Mouse (Mus musculus): ENCODE measurements around the gene Stam. TPM values are rescaled to one million over a fixed set of nuclear protein-coding genes. Genes with fewer than 3 reads are reported as not detected.
"Not testable (repeated sequence)": the region's sequence is repeated elsewhere in the genome, so short reads cannot be mapped to it uniquely, and the experiment has no call there.

Gene Stam
- polyA plus RNA-seq, 1 experiment from 2014 or later: 38.6 TPM

DNA sequence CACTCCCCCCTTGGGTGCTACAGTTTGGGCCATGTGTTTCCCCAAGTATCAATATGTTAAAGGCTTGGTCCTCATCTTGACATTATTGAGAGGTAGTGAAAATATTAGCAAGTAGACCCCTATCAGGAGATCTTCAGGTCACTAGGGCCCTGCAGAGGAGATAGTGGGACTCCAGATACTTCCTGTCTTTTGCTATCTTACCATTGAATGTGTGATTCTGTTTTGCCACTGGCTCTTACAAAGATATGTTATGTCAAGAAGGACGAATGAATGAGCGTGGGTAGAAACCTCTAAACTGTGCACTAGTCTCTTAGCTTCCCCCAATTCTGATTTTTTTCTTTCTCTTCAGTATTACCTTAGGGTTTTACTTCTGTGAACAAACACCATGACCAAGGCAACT, 4.9 kb upstream of the Stam start:
- Histone ChIP-seq H3K36me3 (ENCODE audit: insufficient read depth, low read length) (no peaks in the 10 kb centered on the region), H3K4me1 (replicated peaks; ENCODE audit: insufficient read depth, low read length) (no peaks in the 10 kb centered on the region), H3K27ac (no peak overlapping the region), H3K4me3 (replicated peaks; ENCODE audit: low read depth, low read length) (no peak overlapping the region), H3K9me3 (replicated peaks; ENCODE audit: low read length) (no peaks in the 10 kb centered on the region), H3K4me2 (ENCODE audit: low read length) (no peak overlapping the region), H3K27me3 (ENCODE audit: insufficient read depth, low read length) (no peaks in the 10 kb centered on the region), H3K9ac (ENCODE audit: low read depth, low read length) (no peak overlapping the region)
- TF ChIP-seq CTCF (IDR thresholded peaks at IDR 0.05; ENCODE audit: low read depth): no peak
- 84% methylated on average over 2 of the region's 2 CpGs for WGBS
- no peak for DNase-seq (ENCODE audit: low spot score)
- no peak for ATAC-seq (replicated peaks; ENCODE audit: low FRiP score, low read depth)

- Histone ChIP-seq H3K9ac (ENCODE audit: low read depth, low read length) (no peak overlapping the region), H3K27ac (no peak overlapping the region), H3K4me1 (replicated peaks; ENCODE audit: insufficient read depth, low read length) (peaks cover 5% of the 10 kb centered on the region; the same call in 1 of the 2 replicates), H3K4me2 (ENCODE audit: low read length) (no peak overlapping the region), H3K4me3 (replicated peaks; ENCODE audit: low read depth, low read length) (no peak overlapping the region), H3K27me3 (ENCODE audit: insufficient read depth, low read length) (no peaks in the 10 kb centered on the region), H3K9me3 (replicated peaks; ENCODE audit: low read length) (no peaks in the 10 kb centered on the region), H3K36me3 (ENCODE audit: insufficient read depth, low read length) (no peaks in the 10 kb centered on the region)
- ATAC-seq (replicated peaks; ENCODE audit: low FRiP score, low read depth) (no peak), DNase-seq (ENCODE audit: low spot score) (no peak)
- 80% methylated on average over 8 of the region's 8 CpGs for WGBS
- no peak for TF ChIP-seq CTCF (IDR thresholded peaks at IDR 0.05; ENCODE audit: low read depth)
These were observed 3.4 kb upstream of the Stam start for GRCm38 (mm10) chr2:14070466-14070865.

DNA sequence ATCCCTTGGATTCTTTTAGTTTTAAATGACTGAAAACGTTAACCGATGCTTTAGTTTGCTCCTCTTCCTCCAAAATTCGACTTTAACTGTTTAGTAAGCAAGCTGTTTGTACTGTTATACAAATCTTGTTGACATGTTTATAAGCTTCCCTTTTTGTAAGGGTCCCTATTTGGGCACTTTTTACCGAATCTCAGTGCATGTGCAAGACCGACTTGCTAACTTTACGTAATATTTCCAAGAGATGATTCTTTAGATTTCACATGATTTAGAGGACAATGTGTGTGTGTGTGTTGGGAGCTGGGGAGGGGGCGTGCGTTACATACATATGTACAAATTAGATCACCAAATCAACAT, 913 bp upstream of the Stam start:
- Histone ChIP-seq H3K4me2 (ENCODE audit: low read length) (peak overlapping the region; percentile 75), H3K27ac (peak overlapping the region; percentile 95), H3K9ac (ENCODE audit: low read depth, low read length) (peak overlapping the region; percentile 88), H3K27me3 (ENCODE audit: insufficient read depth, low read length) (no peaks in the 10 kb centered on the region), H3K36me3 (ENCODE audit: insufficient read depth, low read length) (no peaks in the 10 kb centered on the region), H3K4me1 (replicated peaks; ENCODE audit: insufficient read depth, low read length) (peaks cover 10% of the 10 kb centered on the region; the same call in 1 of the 2 replicates), H3K9me3 (replicated peaks; ENCODE audit: low read length) (no peaks in the 10 kb centered on the region), H3K4me3 (replicated peaks; ENCODE audit: low read depth, low read length) (peak overlapping the region; percentile 78)
- DNase-seq (ENCODE audit: low spot score) (peak; percentile 52), ATAC-seq (replicated peaks; ENCODE audit: low FRiP score, low read depth) (no peak)
- TF ChIP-seq CTCF (IDR thresholded peaks at IDR 0.05; ENCODE audit: low read depth): no peak
- WGBS: 7% methylated on average over 8 of the region's 8 CpGs

DNA sequence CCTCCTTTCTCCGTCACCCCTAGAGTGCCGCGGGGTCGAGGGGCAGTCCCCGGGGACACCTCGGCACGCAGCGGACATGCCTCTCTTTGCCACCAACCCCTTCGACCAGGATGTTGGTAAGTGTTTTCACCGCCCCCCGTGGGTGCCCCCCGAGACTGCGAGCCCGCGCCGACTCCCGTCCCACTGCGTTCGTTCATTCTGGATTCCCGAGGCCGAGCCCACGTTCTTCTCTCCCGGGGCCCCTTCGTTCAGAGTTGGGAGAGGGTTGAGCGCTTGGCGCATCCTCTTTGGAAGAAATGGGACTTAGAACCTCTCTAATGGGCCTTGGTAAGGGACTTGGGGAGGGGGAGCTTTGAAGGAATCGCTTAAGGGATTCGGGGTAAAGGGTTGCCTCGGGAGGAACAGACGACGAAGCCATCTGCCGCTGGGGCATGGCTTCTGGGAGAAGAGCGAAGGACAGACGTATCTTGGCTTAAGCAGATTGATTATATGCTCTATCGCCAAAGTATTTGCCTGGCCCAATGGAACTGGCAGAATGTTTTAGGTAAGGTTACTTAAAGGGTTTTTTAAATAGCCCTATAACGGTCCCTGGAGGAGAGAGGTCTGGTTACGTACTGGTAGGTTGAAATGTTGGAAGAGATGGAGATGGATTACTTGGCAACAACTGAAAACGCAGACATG, 463 bp downstream of the Stam start:
- WGBS: under 1% methylated on average over 38 of the region's 38 CpGs
- Histone ChIP-seq H3K4me3 (replicated peaks; ENCODE audit: low read depth, low read length) (peak overlapping the region; percentile 78), H3K9ac (ENCODE audit: low read depth, low read length) (peak overlapping the region; percentile 88), H3K27ac (peak overlapping the region; percentile 95), H3K27me3 (ENCODE audit: insufficient read depth, low read length) (no peaks in the 10 kb centered on the region), H3K4me1 (replicated peaks; ENCODE audit: insufficient read depth, low read length) (peaks cover 10% of the 10 kb centered on the region; the same call in 1 of the 2 replicates), H3K36me3 (ENCODE audit: insufficient read depth, low read length) (no peaks in the 10 kb centered on the region), H3K4me2 (ENCODE audit: low read length) (peak overlapping the region; percentile 75), H3K9me3 (replicated peaks; ENCODE audit: low read length) (no peaks in the 10 kb centered on the region)
- peak; percentile 43 for DNase-seq (ENCODE audit: low spot score)
- no peak for TF ChIP-seq CTCF (IDR thresholded peaks at IDR 0.05; ENCODE audit: low read depth)
- no peak; the same call in 1 of the 2 replicates for ATAC-seq (replicated peaks; ENCODE audit: low FRiP score, low read depth)

DNA sequence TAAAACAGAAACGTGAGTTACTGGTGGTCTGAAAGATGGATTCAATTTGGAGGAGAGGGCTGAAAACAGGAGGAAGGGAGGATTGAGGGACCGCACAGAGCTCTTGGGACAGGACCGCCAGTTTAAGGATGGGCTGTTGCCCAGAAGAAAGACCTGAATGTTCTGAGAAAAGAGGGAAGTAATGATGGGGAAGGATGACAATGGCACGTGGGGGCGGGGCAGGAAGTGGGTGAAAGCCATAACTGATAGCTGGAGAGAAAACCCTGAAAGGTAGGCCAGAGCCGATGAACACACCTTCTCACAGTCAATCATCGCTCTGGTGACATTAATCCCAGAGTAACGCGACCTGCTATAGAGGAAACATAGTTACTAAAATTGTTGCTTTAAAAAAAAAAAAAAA, 4.6 kb downstream of the Stam start:
- ATAC-seq (replicated peaks; ENCODE audit: low FRiP score, low read depth); H3K9me3 ChIP-seq (replicated peaks; ENCODE audit: low read length); H3K4me3 ChIP-seq (replicated peaks; ENCODE audit: low read depth, low read length); DNase-seq (ENCODE audit: low spot score); H3K27me3 ChIP-seq (ENCODE audit: insufficient read depth, low read length); H3K4me2 ChIP-seq (ENCODE audit: low read length); H3K27ac ChIP-seq; H3K9ac ChIP-seq (ENCODE audit: low read depth, low read length); H3K36me3 ChIP-seq (ENCODE audit: insufficient read depth, low read length): not testable (repeated sequence)
- WGBS: 93% methylated on average over 9 of the region's 9 CpGs
- H3K4me1 ChIP-seq (replicated peaks; ENCODE audit: insufficient read depth, low read length): peaks cover 10% of the 10 kb centered on the region; the same call in 1 of the 2 replicates

- H3K4me3 ChIP-seq (replicated peaks; ENCODE audit: low read depth, low read length): no peak overlapping the region
- H3K27me3 ChIP-seq (ENCODE audit: insufficient read depth, low read length): no peaks in the 10 kb centered on the region
- H3K27ac ChIP-seq: no peak overlapping the region
- DNase-seq (ENCODE audit: low spot score) (no peak), ATAC-seq (replicated peaks; ENCODE audit: low FRiP score, low read depth) (no peak)
- TF ChIP-seq CTCF (IDR thresholded peaks at IDR 0.05; ENCODE audit: low read depth): no peak
- no peaks in the 10 kb centered on the region for H3K36me3 ChIP-seq (ENCODE audit: insufficient read depth, low read length)
- no peak overlapping the region for H3K4me2 ChIP-seq (ENCODE audit: low read length)
- H3K9me3 ChIP-seq (replicated peaks; ENCODE audit: low read length): no peaks in the 10 kb centered on the region
- H3K4me1 ChIP-seq (replicated peaks; ENCODE audit: insufficient read depth, low read length): no peaks in the 10 kb centered on the region
- H3K9ac ChIP-seq (ENCODE audit: low read depth, low read length): no peak overlapping the region
These were observed 26.6 kb downstream of the Stam start for GRCm38 (mm10) chr2:14100533-14100932.

DNA sequence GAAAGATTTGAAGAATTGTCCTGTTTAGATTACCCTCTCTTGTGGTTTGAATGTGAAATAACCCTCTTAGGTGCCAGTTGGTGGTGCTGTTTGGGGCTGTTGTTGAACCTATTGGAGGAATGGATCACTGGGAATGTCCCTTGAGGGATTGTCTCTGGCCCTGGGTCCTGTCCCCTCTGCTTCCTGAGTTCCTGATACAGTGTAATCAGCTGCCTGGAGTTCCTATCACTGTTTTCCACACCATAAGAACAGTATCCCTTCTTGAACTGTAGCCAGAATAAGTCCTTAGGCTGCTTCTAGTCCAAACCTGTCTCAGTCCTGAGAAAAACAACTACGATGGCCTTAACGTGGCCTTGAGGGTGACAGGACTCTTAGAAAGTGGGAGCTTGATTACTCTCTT, 28.7 kb downstream of the Stam start:
- ATAC-seq (replicated peaks; ENCODE audit: low FRiP score, low read depth) (no peak), DNase-seq (ENCODE audit: low spot score) (no peak)
- 79% methylated on average over 2 of the region's 2 CpGs for WGBS
- no peak overlapping the region for H3K4me2 ChIP-seq (ENCODE audit: low read length)
- no peaks in the 10 kb centered on the region for H3K4me1 ChIP-seq (replicated peaks; ENCODE audit: insufficient read depth, low read length)
- H3K27ac ChIP-seq: no peak overlapping the region
- H3K4me3 ChIP-seq (replicated peaks; ENCODE audit: low read depth, low read length): no peak overlapping the region
- no peaks in the 10 kb centered on the region for H3K27me3 ChIP-seq (ENCODE audit: insufficient read depth, low read length)
- no peak for TF ChIP-seq CTCF (IDR thresholded peaks at IDR 0.05; ENCODE audit: low read depth)
- no peaks in the 10 kb centered on the region for H3K36me3 ChIP-seq (ENCODE audit: insufficient read depth, low read length)
- H3K9ac ChIP-seq (ENCODE audit: low read depth, low read length): no peak overlapping the region
- no peaks in the 10 kb centered on the region for H3K9me3 ChIP-seq (replicated peaks; ENCODE audit: low read length)

Data from kidney, postnatal 0 days (tissue).